Mouse (Mus musculus): ENCODE results near the gene Aftph. TPM values are rescaled to one million over a fixed set of nuclear protein-coding genes. Genes with fewer than 3 reads are reported as not detected.
A peak's percentile ranks its signal among the peaks of the same experiment; 100 is the strongest.

Aftph gene
- polyA plus RNA-seq, 1 experiment from 2014 or later = 29.2 TPM

GRCm38 (mm10) chr11:20672513-20672912 lies 68.9 kb downstream of the Aftph start:
- H3K4me3 ChIP-seq (ENCODE audit: low read length) = no peak overlapping the region
- H3K36me3 ChIP-seq (ENCODE audit: insufficient read depth, low read length) = no peaks in the 10 kb centered on the region

GRCm38 (mm10) chr11:20671789-20672392 lies 69.5 kb downstream of the Aftph start:
- Histone ChIP-seq H3K4me1 (ENCODE audit: insufficient read depth, low read length) (no peaks in the 10 kb centered on the region), H3K4me3 (ENCODE audit: low read length) (no peak overlapping the region), H3K27me3 (ENCODE audit: insufficient read depth, low read length) (no peaks in the 10 kb centered on the region), H3K27ac (ENCODE audit: low read length) (no peak overlapping the region), H3K9ac (replicated peaks; ENCODE audit: low read length) (no peak overlapping the region), H3K9me3 (ENCODE audit: low read length) (no peaks in the 10 kb centered on the region), H3K36me3 (ENCODE audit: insufficient read depth, low read length) (no peaks in the 10 kb centered on the region), H3K4me2 (replicated peaks; ENCODE audit: low read depth, low read length) (no peak overlapping the region)
- ATAC-seq (ENCODE audit: low FRiP score, low TSS enrichment) = 0 out of 2 replicates have a peak, but pooled peaks have one; percentile 8
- 63% methylated on average over 6 of the region's 6 CpGs for WGBS

More at GRCm38 (mm10) chr11:20672513-20672912, 68.9 kb downstream of the Aftph start:
- Histone ChIP-seq H3K27ac (ENCODE audit: low read length) (no peak overlapping the region), H3K9ac (replicated peaks; ENCODE audit: low read length) (no peak overlapping the region), H3K4me1 (ENCODE audit: insufficient read depth, low read length) (no peaks in the 10 kb centered on the region), H3K9me3 (ENCODE audit: low read length) (no peaks in the 10 kb centered on the region), H3K4me2 (replicated peaks; ENCODE audit: low read depth, low read length) (no peak overlapping the region), H3K27me3 (ENCODE audit: insufficient read depth, low read length) (no peaks in the 10 kb centered on the region)
- ATAC-seq (ENCODE audit: low FRiP score, low TSS enrichment) = 0 out of 2 replicates have a peak, but pooled peaks have one; percentile 37
- WGBS = 57% methylated on average over 6 of the region's 6 CpGs

GRCm38 (mm10) chr11:20664878-20665277 lies 76.5 kb downstream of the Aftph start:
- H3K4me3 ChIP-seq (ENCODE audit: low read length) = no peak overlapping the region
- no peaks in the 10 kb centered on the region for H3K36me3 ChIP-seq (ENCODE audit: insufficient read depth, low read length)
- WGBS = 84% methylated on average over 9 of the region's 9 CpGs
- H3K27me3 ChIP-seq (ENCODE audit: insufficient read depth, low read length) = no peaks in the 10 kb centered on the region
- H3K9me3 ChIP-seq (ENCODE audit: low read length) = no peaks in the 10 kb centered on the region
- no peak overlapping the region for H3K27ac ChIP-seq (ENCODE audit: low read length)
- H3K9ac ChIP-seq (replicated peaks; ENCODE audit: low read length) = no peak overlapping the region
- no peaks in the 10 kb centered on the region for H3K4me1 ChIP-seq (ENCODE audit: insufficient read depth, low read length)
- no peak overlapping the region for H3K4me2 ChIP-seq (replicated peaks; ENCODE audit: low read depth, low read length)
- ATAC-seq (ENCODE audit: low FRiP score, low TSS enrichment) = no peak

GRCm38 (mm10) chr11:20663580-20664198 lies 77.7 kb downstream of the Aftph start:
- Histone ChIP-seq H3K4me3 (ENCODE audit: low read length) (no peak overlapping the region), H3K27me3 (ENCODE audit: insufficient read depth, low read length) (no peaks in the 10 kb centered on the region), H3K9ac (replicated peaks; ENCODE audit: low read length) (no peak overlapping the region), H3K4me1 (ENCODE audit: insufficient read depth, low read length) (no peaks in the 10 kb centered on the region), H3K27ac (ENCODE audit: low read length) (no peak overlapping the region), H3K9me3 (ENCODE audit: low read length) (no peaks in the 10 kb centered on the region), H3K36me3 (ENCODE audit: insufficient read depth, low read length) (no peaks in the 10 kb centered on the region), H3K4me2 (replicated peaks; ENCODE audit: low read depth, low read length) (no peak overlapping the region)
- no peak for ATAC-seq (ENCODE audit: low FRiP score, low TSS enrichment)
- 41% methylated on average over 5 of the region's 5 CpGs for WGBS

GRCm38 (mm10) chr11:20662811-20663210 lies 78.6 kb downstream of the Aftph start:
- H3K36me3 ChIP-seq (ENCODE audit: insufficient read depth, low read length) = no peaks in the 10 kb centered on the region
- WGBS = 65% methylated on average over 7 of the region's 7 CpGs
- no peaks in the 10 kb centered on the region for H3K9me3 ChIP-seq (ENCODE audit: low read length)
- no peaks in the 10 kb centered on the region for H3K4me1 ChIP-seq (ENCODE audit: insufficient read depth, low read length)
- H3K4me3 ChIP-seq (ENCODE audit: low read length) = no peak overlapping the region
- no peak for ATAC-seq (ENCODE audit: low FRiP score, low TSS enrichment)
- no peak overlapping the region for H3K27ac ChIP-seq (ENCODE audit: low read length)
- no peak overlapping the region for H3K4me2 ChIP-seq (replicated peaks; ENCODE audit: low read depth, low read length)
- no peak overlapping the region for H3K9ac ChIP-seq (replicated peaks; ENCODE audit: low read length)
- H3K27me3 ChIP-seq (ENCODE audit: insufficient read depth, low read length) = no peaks in the 10 kb centered on the region

- no peak overlapping the region for H3K4me2 ChIP-seq (replicated peaks; ENCODE audit: low read depth, low read length)
- H3K9me3 ChIP-seq (ENCODE audit: low read length) = no peaks in the 10 kb centered on the region
- H3K27me3 ChIP-seq (ENCODE audit: insufficient read depth, low read length) = no peaks in the 10 kb centered on the region
- no peak overlapping the region for H3K27ac ChIP-seq (ENCODE audit: low read length)
- 35% methylated on average over 4 of the region's 4 CpGs for WGBS
- H3K9ac ChIP-seq (replicated peaks; ENCODE audit: low read length) = no peak overlapping the region
- 0 out of 2 replicates have a peak, but pooled peaks have one; percentile 32 for ATAC-seq (ENCODE audit: low FRiP score, low TSS enrichment)
- H3K4me1 ChIP-seq (ENCODE audit: insufficient read depth, low read length) = peaks cover 1% of the 10 kb centered on the region
- H3K4me3 ChIP-seq (ENCODE audit: low read length) = no peak overlapping the region
- no peaks in the 10 kb centered on the region for H3K36me3 ChIP-seq (ENCODE audit: insufficient read depth, low read length)
Observed at GRCm38 (mm10) chr11:20661652-20662051, 79.7 kb downstream of the Aftph start.

- H3K4me2 ChIP-seq (replicated peaks; ENCODE audit: low read depth, low read length) = no peak overlapping the region
- H3K36me3 ChIP-seq (ENCODE audit: insufficient read depth, low read length) = no peaks in the 10 kb centered on the region
- 74% methylated on average over 14 of the region's 14 CpGs for WGBS
- no peak overlapping the region for H3K9ac ChIP-seq (replicated peaks; ENCODE audit: low read length)
- peaks cover 13% of the 10 kb centered on the region for H3K4me1 ChIP-seq (ENCODE audit: insufficient read depth, low read length)
- no peak for ATAC-seq (ENCODE audit: low FRiP score, low TSS enrichment)
- H3K27me3 ChIP-seq (ENCODE audit: insufficient read depth, low read length) = no peaks in the 10 kb centered on the region
- no peaks in the 10 kb centered on the region for H3K9me3 ChIP-seq (ENCODE audit: low read length)
- no peak overlapping the region for H3K27ac ChIP-seq (ENCODE audit: low read length)
- no peak overlapping the region for H3K4me3 ChIP-seq (ENCODE audit: low read length)
Observed at GRCm38 (mm10) chr11:20660111-20661097, 81.0 kb downstream of the Aftph start.

GRCm38 (mm10) chr11:20659094-20659493 lies 82.3 kb downstream of the Aftph start:
- Histone ChIP-seq H3K9ac (replicated peaks; ENCODE audit: low read length) (no peak overlapping the region), H3K4me2 (replicated peaks; ENCODE audit: low read depth, low read length) (no peak overlapping the region), H3K9me3 (ENCODE audit: low read length) (no peaks in the 10 kb centered on the region), H3K36me3 (ENCODE audit: insufficient read depth, low read length) (no peaks in the 10 kb centered on the region), H3K4me3 (ENCODE audit: low read length) (no peak overlapping the region), H3K27ac (ENCODE audit: low read length) (no peak overlapping the region), H3K4me1 (ENCODE audit: insufficient read depth, low read length) (peaks cover 21% of the 10 kb centered on the region), H3K27me3 (ENCODE audit: insufficient read depth, low read length) (no peaks in the 10 kb centered on the region)
- no peak for ATAC-seq (ENCODE audit: low FRiP score, low TSS enrichment)
- 66% methylated on average over 3 of the region's 3 CpGs for WGBS

GRCm38 (mm10) chr11:20656711-20657057 lies 84.7 kb downstream of the Aftph start:
- Histone ChIP-seq H3K36me3 (ENCODE audit: insufficient read depth, low read length) (no peaks in the 10 kb centered on the region; the same call in 1 of the 2 replicates), H3K4me2 (replicated peaks; ENCODE audit: low read depth, low read length) (peak overlapping the region; percentile 14; the same call in 1 of the 2 replicates), H3K4me1 (ENCODE audit: insufficient read depth, low read length) (peaks cover 21% of the 10 kb centered on the region), H3K27me3 (ENCODE audit: insufficient read depth, low read length) (no peaks in the 10 kb centered on the region), H3K4me3 (ENCODE audit: low read length) (no peak overlapping the region), H3K9me3 (ENCODE audit: low read length) (no peaks in the 10 kb centered on the region), H3K27ac (ENCODE audit: low read length) (no peak overlapping the region), H3K9ac (replicated peaks; ENCODE audit: low read length) (0 out of 2 replicates have a peak overlapping the region, but pooled peaks have one; percentile 13)
- no peak for ATAC-seq (ENCODE audit: low FRiP score, low TSS enrichment)
- WGBS = 43% methylated on average over 10 of the region's 10 CpGs
